Mouse (Mus musculus) erythroblast, embryonic 14.5 days (primary cell): ENCODE results near the gene Zfp575. TPM values are rescaled to one million over a fixed set of nuclear protein-coding genes. Genes with fewer than 3 reads are reported as not detected.
A peak's percentile ranks its signal among the peaks of the same experiment; 100 is the strongest.

ENCODE experiments used
- H3K27me3 ChIP-seq: 2 replicates; pipeline ENCODE4 v1.6.1; 2012; ENCODE audit warnings: inconsistent platforms; ENCODE audit not compliant: control insufficient read depth
- H3K36me3 ChIP-seq: 2 replicates; pipeline ENCODE4 v1.6.1; 2012; ENCODE audit warnings: mild to moderate bottlenecking, inconsistent platforms; ENCODE audit not compliant: control insufficient read depth
- H3K4me1 ChIP-seq: 2 replicates; pipeline ENCODE4 v1.6.1; 2012; ENCODE audit warnings: inconsistent platforms; ENCODE audit not compliant: control insufficient read depth
- H3K4me3 ChIP-seq: replicated peaks from 2 replicates; pipeline ENCODE3; 2012; ENCODE audit warnings: moderate library complexity, mild to moderate bottlenecking, inconsistent platforms
- H3K9me3 ChIP-seq: 2 replicates; pipeline ENCODE4 v1.6.1; 2012; ENCODE audit warnings: low read length, inconsistent platforms, mixed read lengths; ENCODE audit not compliant: control insufficient read depth
- GATA1 ChIP-seq: IDR thresholded peaks from 2 replicates; pipeline ENCODE4 v1.6.1; 2012; ENCODE audit warnings: low read length, inconsistent platforms, mixed read lengths
- TAL1 ChIP-seq: IDR thresholded peaks from 3 replicates; pipeline ENCODE4 v1.6.1; 2012; ENCODE audit warnings: low read length, inconsistent platforms, mixed read lengths
- polyA plus RNA-seq: library from polyadenylated mRNA; stranded (reverse); fragments of >175 nt; gene quantifications from 2 replicates; pipeline ENCODE4 v1.2.3, GENCODE M21; 2012

The Zfp575 gene
- polyA plus RNA-seq, 1 experiment = 0.08 TPM

DNA sequence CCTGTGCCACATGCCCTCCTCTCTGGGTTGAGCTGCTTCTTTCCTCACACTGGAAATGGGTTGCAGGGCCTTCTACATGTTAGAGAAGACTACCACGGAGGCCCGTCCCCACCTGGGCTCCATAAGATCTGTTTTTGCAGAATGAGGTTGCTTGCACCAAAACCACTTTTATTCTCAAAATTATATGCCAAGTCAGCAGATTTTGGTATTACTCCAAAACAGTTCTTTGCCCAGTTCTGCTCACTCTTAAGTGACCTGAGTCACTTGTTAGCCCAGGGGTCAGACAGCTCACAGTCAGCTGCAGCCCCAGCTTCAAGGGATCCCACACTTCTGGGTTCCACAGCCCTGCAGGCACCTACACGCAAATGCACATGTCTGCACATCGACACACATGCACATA is 26.0 kb downstream of the Zfp575 start:
- TF ChIP-seq GATA1 (no peak), TAL1 (no peak)
- no peaks in the 10 kb centered on the region; the same call in 1 of the 2 replicates for H3K4me1 ChIP-seq
- H3K36me3 ChIP-seq = peaks cover 88% of the 10 kb centered on the region
- H3K27me3 ChIP-seq = no peaks in the 10 kb centered on the region
- no peak overlapping the region for H3K4me3 ChIP-seq
- H3K9me3 ChIP-seq = no peaks in the 10 kb centered on the region

DNA sequence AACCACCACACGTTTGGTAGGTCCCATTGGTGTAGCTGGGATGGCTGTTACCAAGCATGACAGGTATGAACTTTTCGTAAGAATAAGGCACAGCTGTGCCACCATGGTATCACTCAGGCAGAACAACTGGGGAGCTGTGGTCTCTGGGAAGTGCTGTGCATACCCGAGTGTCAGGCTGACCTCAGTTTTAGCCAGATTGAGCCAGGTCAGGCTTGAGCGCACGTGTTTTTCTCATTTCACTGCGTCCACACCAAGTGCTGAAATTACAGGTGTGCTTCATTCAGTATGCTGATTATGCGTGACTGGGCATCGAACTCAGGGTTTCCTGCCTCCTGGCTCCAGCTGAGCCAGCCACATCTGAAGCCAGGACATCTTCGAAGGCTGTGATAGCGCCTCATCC is 31.7 kb downstream of the Zfp575 start:
- H3K36me3 ChIP-seq = peaks cover 88% of the 10 kb centered on the region
- no peak overlapping the region for H3K4me3 ChIP-seq
- H3K27me3 ChIP-seq = no peaks in the 10 kb centered on the region
- H3K4me1 ChIP-seq = no peaks in the 10 kb centered on the region; the same call in 1 of the 2 replicates
- no peak for TF ChIP-seq TAL1
- no peaks in the 10 kb centered on the region for H3K9me3 ChIP-seq

DNA sequence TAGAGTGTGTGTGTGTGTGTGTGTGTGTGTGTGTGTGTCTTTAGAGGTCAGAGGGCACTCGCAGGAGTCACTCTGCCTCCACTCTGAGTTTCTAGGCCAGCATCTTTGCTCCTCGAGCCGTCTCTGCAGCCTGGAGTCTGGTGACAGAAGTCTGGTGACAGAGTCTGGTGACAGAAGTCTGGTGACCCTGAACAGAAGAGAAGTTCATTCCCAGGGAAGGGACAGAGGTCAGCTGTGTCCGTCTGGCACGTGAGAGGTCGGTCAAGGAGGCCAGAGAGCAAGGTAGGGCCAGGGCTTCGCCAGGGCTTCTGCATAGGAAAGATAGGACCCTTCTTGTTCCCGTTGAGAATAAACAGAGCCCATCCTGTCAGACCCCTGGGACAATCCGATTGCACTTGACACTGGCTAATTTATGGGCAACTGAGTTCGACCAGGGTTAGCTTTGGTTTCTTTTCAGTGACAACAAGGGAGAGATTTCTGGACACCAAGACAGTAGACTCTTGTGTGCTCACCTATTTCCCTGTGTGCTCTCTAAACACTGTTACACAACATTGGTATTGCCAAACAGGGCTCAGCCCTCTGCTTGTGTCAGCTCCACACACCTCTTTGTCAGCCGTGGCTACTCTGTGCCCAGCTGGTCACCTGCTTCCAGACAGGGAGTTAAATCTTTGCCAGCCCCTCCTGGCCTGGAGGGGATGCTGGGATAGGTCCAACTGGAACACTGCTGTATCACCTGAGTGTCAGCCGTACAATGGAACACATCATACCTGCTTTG is 35.3 kb downstream of the Zfp575 start:
- peaks cover 87% of the 10 kb centered on the region for H3K36me3 ChIP-seq

DNA sequence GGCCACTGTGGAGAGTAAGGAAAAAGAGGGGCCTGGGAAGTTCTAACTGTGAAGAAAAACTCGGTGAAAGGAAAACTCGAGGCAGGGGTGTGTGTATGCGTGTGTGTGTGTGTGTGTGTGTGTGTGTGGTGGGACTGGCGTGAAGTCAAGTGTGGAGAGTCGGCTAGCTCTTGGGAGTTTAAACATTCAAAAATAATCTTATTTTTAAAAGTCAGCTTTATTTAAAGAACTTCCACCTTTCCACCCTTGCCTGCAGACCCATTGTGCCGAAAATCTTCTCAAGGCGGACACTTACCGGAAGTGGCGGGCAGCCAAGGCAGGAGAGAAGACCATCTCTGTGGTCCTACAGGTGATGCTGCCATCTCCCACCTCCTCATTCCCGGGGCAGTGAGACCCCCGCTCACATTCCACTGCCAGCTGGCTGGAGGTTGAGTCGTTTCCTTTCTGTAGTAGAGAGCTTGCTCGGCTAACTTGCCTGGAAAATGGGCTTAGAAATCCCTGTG is 39.9 kb downstream of the Zfp575 start:
- peaks cover 27% of the 10 kb centered on the region for H3K4me1 ChIP-seq
- H3K27me3 ChIP-seq = no peaks in the 10 kb centered on the region
- peaks cover 47% of the 10 kb centered on the region for H3K36me3 ChIP-seq
- peak overlapping the region; percentile 90 for H3K4me3 ChIP-seq
- peaks cover 3% of the 10 kb centered on the region; the same call in 1 of the 2 replicates for H3K9me3 ChIP-seq
- TF ChIP-seq GATA1 (no peak), TAL1 (no peak)

More for the DNA sequence above, 35.3 kb downstream of the Zfp575 start:
- Histone ChIP-seq H3K4me1 (peaks cover 15% of the 10 kb centered on the region), H3K9me3 (no peaks in the 10 kb centered on the region), H3K4me3 (no peak overlapping the region), H3K27me3 (no peaks in the 10 kb centered on the region)
- no peak for TF ChIP-seq TAL1
- TF ChIP-seq GATA1 = no peak

GRCm38 (mm10) chr7:24546634-24547389 is 40.6 kb downstream of the Zfp575 start:
- peaks cover 27% of the 10 kb centered on the region for H3K4me1 ChIP-seq
- no peaks in the 10 kb centered on the region for H3K27me3 ChIP-seq
- TF ChIP-seq GATA1 (peak; percentile 82), TAL1 (no peak)
- H3K4me3 ChIP-seq = peak overlapping the region; percentile 90
- peaks cover 39% of the 10 kb centered on the region for H3K36me3 ChIP-seq
- peaks cover 3% of the 10 kb centered on the region; the same call in 1 of the 2 replicates for H3K9me3 ChIP-seq

- no peak for TF ChIP-seq GATA1
- TF ChIP-seq TAL1 = no peak
- peaks cover 27% of the 10 kb centered on the region for H3K4me1 ChIP-seq
- H3K4me3 ChIP-seq = peak within 1 kb of the TSS; percentile 90
- H3K27me3 ChIP-seq = no peaks in the 10 kb centered on the region
- H3K9me3 ChIP-seq = peaks cover 3% of the 10 kb centered on the region; the same call in 1 of the 2 replicates
- H3K36me3 ChIP-seq = peaks cover 33% of the 10 kb centered on the region
These were observed 41.3 kb downstream of the Zfp575 start, which contains the start of the genes Pinlyp and Xrcc1 for GRCm38 (mm10) chr7:24546068-24546614. Gene Pinlyp (minus strand): TSS chr7:24546118. Gene Xrcc1 (plus strand): TSS chr7:24546289.

GRCm38 (mm10) chr7:24544506-24544905 is 42.9 kb downstream of the Zfp575 start:
- H3K36me3 ChIP-seq = peaks cover 17% of the 10 kb centered on the region
- peaks cover 32% of the 10 kb centered on the region for H3K4me1 ChIP-seq
- TF ChIP-seq GATA1 (no peak), TAL1 (no peak)

GRCm38 (mm10) chr7:24539686-24540085 is 47.8 kb downstream of the Zfp575 start:
- peaks cover 7% of the 10 kb centered on the region for H3K4me1 ChIP-seq
- no peak overlapping the region for H3K4me3 ChIP-seq
- TF ChIP-seq TAL1 (no peak), GATA1 (no peak)
- H3K9me3 ChIP-seq = peaks cover 2% of the 10 kb centered on the region; the same call in 1 of the 2 replicates
- no peaks in the 10 kb centered on the region for H3K27me3 ChIP-seq
- no peaks in the 10 kb centered on the region; the same call in 1 of the 2 replicates for H3K36me3 ChIP-seq

More at GRCm38 (mm10) chr7:24544506-24544905, 42.9 kb downstream of the Zfp575 start:
- Histone ChIP-seq H3K4me3 (no peak overlapping the region), H3K9me3 (peaks cover 3% of the 10 kb centered on the region; the same call in 1 of the 2 replicates), H3K27me3 (no peaks in the 10 kb centered on the region)

DNA sequence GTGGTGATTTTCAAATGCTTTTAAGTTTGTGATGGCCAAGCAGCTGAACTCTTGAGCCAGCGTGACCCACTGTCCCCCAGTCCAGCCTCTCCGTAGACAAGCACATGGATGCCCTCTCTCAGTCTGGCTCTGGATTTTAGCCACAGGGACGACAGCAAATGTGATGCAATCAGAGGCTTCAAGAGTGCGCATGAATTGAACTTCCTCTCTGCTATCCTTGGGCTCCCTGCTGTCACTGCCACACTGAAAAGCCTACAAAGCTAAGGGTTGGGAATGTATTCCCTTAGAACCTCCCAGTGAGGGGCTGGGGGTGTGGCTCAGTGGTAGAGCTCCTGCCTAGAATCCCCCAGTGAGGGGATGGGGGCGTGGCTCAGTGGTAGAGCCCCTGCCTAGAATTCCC is 48.7 kb downstream of the Zfp575 start:
- H3K36me3 ChIP-seq = peaks cover 8% of the 10 kb centered on the region

More for the DNA sequence above, 48.7 kb downstream of the Zfp575 start:
- 0 out of 2 replicates have a peak, but pooled peaks cover 2% of the 10 kb centered on the region for H3K9me3 ChIP-seq
- peaks cover 7% of the 10 kb centered on the region for H3K4me1 ChIP-seq
- TF ChIP-seq GATA1 = no peak
- no peak for TF ChIP-seq TAL1
- no peaks in the 10 kb centered on the region for H3K27me3 ChIP-seq
- H3K4me3 ChIP-seq = no peak overlapping the region
